Mouse (Mus musculus): ENCODE data around the gene A930017K11Rik. TPM values are rescaled to one million over a fixed set of nuclear protein-coding genes. Genes with fewer than 3 reads are reported as not detected.

The A930017K11Rik gene
- total and polyA plus RNA-seq, 3 experiments: not detected

DNA sequence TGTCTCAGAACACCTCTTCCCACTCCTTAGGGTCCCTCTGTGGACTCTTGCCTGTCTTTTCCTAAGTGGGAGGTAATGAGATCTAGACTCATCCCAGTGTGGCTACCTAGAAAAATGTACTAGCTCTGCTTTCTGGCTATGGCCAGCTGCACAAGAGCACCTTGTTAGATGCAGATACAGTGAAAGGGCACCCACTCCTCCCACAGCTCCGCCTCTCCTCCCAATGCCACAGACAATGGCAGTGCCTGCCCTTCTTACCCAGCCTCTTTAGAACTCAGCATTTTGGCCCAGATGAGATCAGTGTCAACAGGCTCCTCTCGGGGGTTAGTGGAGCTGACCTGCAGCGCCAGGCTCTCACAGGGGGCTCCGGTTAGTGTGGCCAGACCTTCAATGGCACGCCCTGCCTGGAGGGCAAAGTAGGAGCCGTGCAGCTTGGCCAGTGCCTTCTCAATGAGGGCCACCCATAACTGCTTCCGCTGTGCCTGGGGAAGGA lies 10.1 kb upstream of the A930017K11Rik start:
- no peaks in the 10 kb centered on the region for H3K79me2 ChIP-seq (replicated peaks; ENCODE audit: control insufficient read depth, extremely low read depth, insufficient read depth, poor library complexity, severe bottlenecking)
- no peak overlapping the region for H3K4me2 ChIP-seq (ENCODE audit: insufficient read depth, low read depth, poor library complexity, severe bottlenecking)
- no peaks in the 10 kb centered on the region for H3K27me3 ChIP-seq (replicated peaks)
- TF ChIP-seq ZNF384 (IDR thresholded peaks at IDR 0.05; ENCODE audit: low read depth, low read length): no peak
- DNase-seq (ENCODE audit: extremely low read depth): no peak
- dilution Hi-C loops (cut with MboI; ENCODE audit: extremely low pct_ligation_motif_present, extremely low pct_unique_long_range_greater_than_20kb, low sequenced_read_pairs): no loop called here
- H3K27ac ChIP-seq (ENCODE audit: insufficient read depth, low read depth): no peak overlapping the region
- H3K36me3 ChIP-seq (replicated peaks in 1 of 2; ENCODE audit: control insufficient read depth in 1 of 2, insufficient read depth in 1 of 2, low read length in 1 of 2): peaks cover 29 to 93% of the 10 kb centered on the region in 2 experiments
- no peaks in the 10 kb centered on the region for H3K9me3 ChIP-seq (replicated peaks; ENCODE audit: low read length)
- no peak overlapping the region for H3K4me3 ChIP-seq (replicated peaks in 1 of 3; ENCODE audit: low read depth in 2 of 3, low read length in 2 of 3, poor library complexity in 1 of 3)
- H3K9ac ChIP-seq (ENCODE audit: insufficient read depth, low read depth): no peak overlapping the region
- in situ Hi-C loops (cut with MboI; ENCODE audit: low pct_ligation_motif_present, low pct_unique_long_range_greater_than_20kb, low sequenced_read_pairs): no loop called here
- H3K4me1 ChIP-seq (ENCODE audit: control insufficient read depth in 1 of 2, insufficient read depth in 2 of 2): peaks cover 0 to 5% of the 10 kb centered on the region in 2 experiments; a peak in 1 of 4 replicates

DNA sequence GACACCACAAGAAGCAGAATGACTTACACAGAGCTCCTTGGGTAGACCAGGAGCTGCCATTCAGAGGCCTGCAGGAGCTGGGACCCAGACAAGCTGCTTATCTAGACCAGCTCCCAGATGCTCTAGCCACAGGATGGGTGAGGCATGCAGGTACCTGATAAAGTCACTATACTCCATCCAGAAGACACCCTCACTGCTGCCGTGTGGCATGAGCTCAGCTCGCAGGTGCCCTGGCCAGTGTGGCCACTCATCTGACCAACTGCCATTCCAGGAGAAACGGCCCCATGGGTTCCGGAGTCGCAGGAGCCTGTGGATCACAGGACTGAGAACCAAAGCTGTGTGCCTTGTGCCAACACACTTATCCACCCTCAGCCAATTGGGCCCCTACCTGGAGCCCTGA lies 9.2 kb upstream of the A930017K11Rik start:
- DNase-seq (ENCODE audit: extremely low read depth): no peak
- Histone ChIP-seq H3K9me3 (replicated peaks; ENCODE audit: low read length) (no peaks in the 10 kb centered on the region), H3K27me3 (replicated peaks) (no peaks in the 10 kb centered on the region), H3K9ac (ENCODE audit: insufficient read depth, low read depth) (no peak overlapping the region), H3K4me2 (ENCODE audit: insufficient read depth, low read depth, poor library complexity, severe bottlenecking) (no peak overlapping the region), H3K4me3 (replicated peaks in 1 of 3; ENCODE audit: low read depth in 2 of 3, low read length in 2 of 3, poor library complexity in 1 of 3) (no peak overlapping the region), H3K27ac (ENCODE audit: insufficient read depth, low read depth) (no peak overlapping the region), H3K79me2 (replicated peaks; ENCODE audit: control insufficient read depth, extremely low read depth, insufficient read depth, poor library complexity, severe bottlenecking) (no peaks in the 10 kb centered on the region), H3K36me3 (replicated peaks in 1 of 2; ENCODE audit: control insufficient read depth in 1 of 2, insufficient read depth in 1 of 2, low read length in 1 of 2) (peaks cover 29 to 92% of the 10 kb centered on the region in 2 experiments), H3K4me1 (ENCODE audit: control insufficient read depth in 1 of 2, insufficient read depth in 2 of 2) (peaks cover 0 to 5% of the 10 kb centered on the region in 2 experiments; a peak in 1 of 4 replicates)
- TF ChIP-seq MAFK (IDR thresholded peaks at IDR 0.05; ENCODE audit: insufficient replicate concordance, low read length) (no peak), CHD1 (IDR thresholded peaks at IDR 0.05; ENCODE audit: low read depth, low read length) (no peak), ELF1 (IDR thresholded peaks at IDR 0.05; ENCODE audit: low read depth, low read length) (no peak), NELFE (IDR thresholded peaks at IDR 0.05; ENCODE audit: low read depth, low read length) (no peak), SIN3A (IDR thresholded peaks at IDR 0.05; ENCODE audit: low read length) (no peak), TBP (conservative IDR thresholded peaks at IDR 0.05; ENCODE audit: low read depth, low read length) (no peak), USF1 (IDR thresholded peaks at IDR 0.05; ENCODE audit: low read depth, low read length) (no peak), PAX5 (IDR thresholded peaks at IDR 0.05; ENCODE audit: low read length) (no peak), ZNF384 (IDR thresholded peaks at IDR 0.05; ENCODE audit: low read depth, low read length) (no peak), CTCF (conservative IDR thresholded peaks at IDR 0.05 in 1 of 2, IDR thresholded peaks at IDR 0.05 in 1 of 2; ENCODE audit: low read depth in 2 of 2, low read length in 2 of 2) (no peak), TCF12 (IDR thresholded peaks at IDR 0.05; ENCODE audit: low read depth, low read length) (no peak), MAX (IDR thresholded peaks at IDR 0.05; ENCODE audit: low read length) (no peak), ZC3H11A (IDR thresholded peaks at IDR 0.05; ENCODE audit: low read depth, low read length) (no peak), E2F4 (IDR thresholded peaks at IDR 0.05; ENCODE audit: insufficient replicate concordance, low read depth, low read length) (no peak)
- in situ Hi-C loops (cut with MboI; ENCODE audit: low pct_ligation_motif_present, low pct_unique_long_range_greater_than_20kb, low sequenced_read_pairs): no loop called here
- dilution Hi-C loops (cut with MboI; ENCODE audit: extremely low pct_ligation_motif_present, extremely low pct_unique_long_range_greater_than_20kb, low sequenced_read_pairs): no loop called here

Measured in CH12.LX (cell line).